Mouse (Mus musculus): ENCODE results near the gene Sectm1b. TPM values are rescaled to one million over a fixed set of nuclear protein-coding genes. Genes with fewer than 3 reads are reported as not detected.

Sectm1b gene
- polyA plus RNA-seq (2014; fragmentation: Illumina TruSeq; extraction: RNeasy Lipid Tissue Mini Kit (QIAGEN cat#74804)) = 7.0 TPM

DNA sequence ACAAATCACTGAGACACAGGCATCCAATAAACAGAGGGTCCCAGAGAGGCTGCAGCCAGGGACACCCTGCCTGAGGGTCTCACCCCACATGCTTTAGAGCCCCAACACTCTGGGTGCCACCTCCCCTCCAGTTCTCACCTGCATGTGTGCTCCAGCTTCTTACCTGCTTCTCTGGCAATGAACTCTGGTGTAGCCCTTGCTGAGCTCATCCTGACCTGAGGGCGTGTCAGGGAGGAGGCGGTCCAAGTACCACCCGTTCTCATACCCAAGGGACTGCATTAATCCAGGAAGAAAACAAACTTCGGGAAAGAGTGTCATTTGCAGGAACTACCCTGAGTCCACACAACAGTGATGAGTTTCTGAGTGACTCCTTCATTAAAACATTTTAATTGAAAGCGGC lies at the start of gene Sectm1b:
Gene Sectm1b, minus strand, starts transcription at position 191 of the 400 bp plus-strand sequence.

DNA sequence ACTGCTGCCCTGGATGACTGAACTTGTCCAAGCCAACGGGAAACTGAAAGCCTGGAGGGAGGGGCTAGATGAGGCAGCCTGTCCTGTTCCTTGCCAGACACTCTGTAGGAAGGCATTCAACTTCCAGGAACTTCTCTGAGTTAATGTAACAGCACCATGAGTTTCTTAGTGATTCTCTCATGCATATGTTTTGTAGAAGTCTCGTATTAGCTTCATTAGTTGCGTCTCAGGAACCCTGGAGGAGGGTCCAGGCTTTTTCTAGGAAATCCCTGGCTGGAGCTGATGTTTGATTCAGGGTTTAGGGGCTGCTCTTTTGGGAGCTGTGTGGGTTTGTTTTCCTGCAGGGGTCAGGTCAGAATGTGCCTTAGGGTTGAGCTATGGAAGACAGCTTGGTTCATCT lies 17.8 kb upstream of the Sectm1b start, which contains the start of gene Sectm1a:
Gene Sectm1a, minus strand, starts transcription at position 101 of the 400 bp plus-strand sequence.

GRCm38 (mm10) chr11:121039302-121039701 lies 24.1 kb downstream of the Sectm1b start, which contains the start of gene Cd7:
TSS of gene Cd7 (minus strand) at chr11:121039418.

Other genes starting within 250 kb of the Sectm1b start
- 2.1 TPM for gene Fasn, start 239.0 kb downstream of the Sectm1b start, polyA plus RNA-seq (2014; fragmentation: Illumina TruSeq; extraction: RNeasy Lipid Tissue Mini Kit (QIAGEN cat#74804))
- 1.1 TPM for gene Ccdc57, start 130.7 kb downstream of the Sectm1b start, polyA plus RNA-seq (2014; fragmentation: Illumina TruSeq; extraction: RNeasy Lipid Tissue Mini Kit (QIAGEN cat#74804))
- gene Slc16a3, start 115.1 kb downstream of the Sectm1b start, polyA plus RNA-seq (2014; fragmentation: Illumina TruSeq; extraction: RNeasy Lipid Tissue Mini Kit (QIAGEN cat#74804)) = 0.17 TPM
- 69.4 TPM for gene Csnk1d, start 72.2 kb downstream of the Sectm1b start, polyA plus RNA-seq (2014; fragmentation: Illumina TruSeq; extraction: RNeasy Lipid Tissue Mini Kit (QIAGEN cat#74804))
- 1.00 TPM for gene Cd7, start 24.2 kb downstream of the Sectm1b start, polyA plus RNA-seq (2014; fragmentation: Illumina TruSeq; extraction: RNeasy Lipid Tissue Mini Kit (QIAGEN cat#74804))
- 0.37 TPM for gene Sectm1a, start 17.7 kb upstream of the Sectm1b start, polyA plus RNA-seq (2014; fragmentation: Illumina TruSeq; extraction: RNeasy Lipid Tissue Mini Kit (QIAGEN cat#74804))
- gene Tex19.2, start 55.1 kb upstream of the Sectm1b start, polyA plus RNA-seq (2014; fragmentation: Illumina TruSeq; extraction: RNeasy Lipid Tissue Mini Kit (QIAGEN cat#74804)) = not detected
- gene Tex19.1, start 82.6 kb upstream of the Sectm1b start, polyA plus RNA-seq (2014; fragmentation: Illumina TruSeq; extraction: RNeasy Lipid Tissue Mini Kit (QIAGEN cat#74804)) = 0.68 TPM
- gene Uts2r, start 96.7 kb upstream of the Sectm1b start, polyA plus RNA-seq (2014; fragmentation: Illumina TruSeq; extraction: RNeasy Lipid Tissue Mini Kit (QIAGEN cat#74804)) = not detected
- gene Hexdc, start 140.9 kb upstream of the Sectm1b start, polyA plus RNA-seq (2014; fragmentation: Illumina TruSeq; extraction: RNeasy Lipid Tissue Mini Kit (QIAGEN cat#74804)) = 16.2 TPM
- 2.3 TPM for gene Ogfod3, start 141.1 kb upstream of the Sectm1b start, polyA plus RNA-seq (2014; fragmentation: Illumina TruSeq; extraction: RNeasy Lipid Tissue Mini Kit (QIAGEN cat#74804))
- 11.0 TPM for gene Cybc1, start 165.8 kb upstream of the Sectm1b start, polyA plus RNA-seq (2014; fragmentation: Illumina TruSeq; extraction: RNeasy Lipid Tissue Mini Kit (QIAGEN cat#74804))
- gene Narf, start 173.7 kb upstream of the Sectm1b start, polyA plus RNA-seq (2014; fragmentation: Illumina TruSeq; extraction: RNeasy Lipid Tissue Mini Kit (QIAGEN cat#74804)) = 12.8 TPM
- 24.7 TPM for gene Foxk2, start 196.4 kb upstream of the Sectm1b start, polyA plus RNA-seq (2014; fragmentation: Illumina TruSeq; extraction: RNeasy Lipid Tissue Mini Kit (QIAGEN cat#74804))

Measured in ovary, adult 10 weeks (tissue).